Mouse (Mus musculus) G1E (cell line): ENCODE measurements around the gene Atrnl1.

ENCODE experiments used
- CTCF ChIP-seq: IDR thresholded peaks from 2 replicates; pipeline ENCODE4 v1.5.1; 2012; ENCODE audit warnings: low read depth, low read length, inconsistent platforms, mixed read lengths
- TAL1 ChIP-seq: conservative IDR thresholded peaks from 2 replicates; pipeline ENCODE4 v1.6.1; 2012; ENCODE audit warnings: low read depth, low read length, inconsistent platforms, mixed read lengths

- TF ChIP-seq CTCF = no peak
- TF ChIP-seq TAL1 = no peak
These were observed 266.5 kb downstream of the Atrnl1 start for GRCm38 (mm10) chr19:57877343-57877742.
